Mouse (Mus musculus): ENCODE measurements around the gene Zfp689.
A peak's percentile ranks its signal among the peaks of the same experiment; 100 is the strongest.
"Not testable (repeated sequence)": the region's sequence is repeated elsewhere in the genome, so short reads cannot be mapped to it uniquely, and the experiment has no call there.

Zfp689 gene

GRCm38 (mm10) chr7:127448521-127449300 is at the start of gene Zfp689:
Zfp689 (minus strand) TSS chr7:127449158.
- DNase-seq (ENCODE audit: low spot score): peak; percentile 93

- DNase-seq (ENCODE audit: low spot score): peak; percentile 48
These were observed 49.4 kb upstream of the Zfp689 start for GRCm38 (mm10) chr7:127498407-127498806.

- DNase-seq (ENCODE audit: low spot score): no peak
These were observed 48.4 kb upstream of the Zfp689 start for GRCm38 (mm10) chr7:127497382-127497781.

GRCm38 (mm10) chr7:127494648-127495047 is 45.7 kb upstream of the Zfp689 start:
- DNase-seq (ENCODE audit: low spot score): no peak

GRCm38 (mm10) chr7:127491846-127492245 is 42.9 kb upstream of the Zfp689 start:
- DNase-seq (ENCODE audit: low spot score): no peak

GRCm38 (mm10) chr7:127489982-127490381 is 41.0 kb upstream of the Zfp689 start:
- no peak for DNase-seq (ENCODE audit: low spot score)

- not testable (repeated sequence) for DNase-seq (ENCODE audit: low spot score)
These were observed 39.4 kb upstream of the Zfp689 start for GRCm38 (mm10) chr7:127488364-127488763.

- DNase-seq (ENCODE audit: low spot score): no peak
These were observed 36.5 kb upstream of the Zfp689 start for GRCm38 (mm10) chr7:127485416-127485815.

- DNase-seq (ENCODE audit: low spot score): no peak
These were observed 31.4 kb upstream of the Zfp689 start for GRCm38 (mm10) chr7:127480321-127480720.

GRCm38 (mm10) chr7:127479318-127480225 is 30.6 kb upstream of the Zfp689 start:
- peak; percentile 52 for DNase-seq (ENCODE audit: low spot score)

GRCm38 (mm10) chr7:127478635-127479317 is 29.8 kb upstream of the Zfp689 start, which contains the start of gene Fbrs:
Fbrs (plus strand) TSS chr7:127479199.
- DNase-seq (ENCODE audit: low spot score): peak; percentile 97

GRCm38 (mm10) chr7:127477687-127478634 is 29.0 kb upstream of the Zfp689 start:
- DNase-seq (ENCODE audit: low spot score): peak; percentile 99

- DNase-seq (ENCODE audit: low spot score): no peak
These were observed 27.9 kb upstream of the Zfp689 start for GRCm38 (mm10) chr7:127476855-127477254.

- no peak for DNase-seq (ENCODE audit: low spot score)
These were observed 27.4 kb upstream of the Zfp689 start for GRCm38 (mm10) chr7:127476336-127476735.

- no peak for DNase-seq (ENCODE audit: low spot score)
These were observed 26.3 kb upstream of the Zfp689 start for GRCm38 (mm10) chr7:127475186-127475740.

GRCm38 (mm10) chr7:127474378-127475070 is 25.6 kb upstream of the Zfp689 start:
- DNase-seq (ENCODE audit: low spot score): no peak

- DNase-seq (ENCODE audit: low spot score): no peak
These were observed 24.7 kb upstream of the Zfp689 start for GRCm38 (mm10) chr7:127473705-127474104.

- DNase-seq (ENCODE audit: low spot score): no peak
These were observed 23.1 kb upstream of the Zfp689 start for GRCm38 (mm10) chr7:127472060-127472459.

- DNase-seq (ENCODE audit: low spot score): peak; percentile 54
These were observed 22.7 kb upstream of the Zfp689 start for GRCm38 (mm10) chr7:127471646-127472010.

Measured in urinary bladder, postnatal 14 days (tissue).